Mouse (Mus musculus) kidney, adult 2 months (tissue): ENCODE data around the gene Capn15. TPM values are rescaled to one million over a fixed set of nuclear protein-coding genes. Genes with fewer than 3 reads are reported as not detected.

Experiments used
- DNase-seq: peaks from one replicate; pipeline ENCODE4 v3.0.0; 2021
- H3K27ac ChIP-seq: fragments of 200-500 bp; 2 replicates; pipeline ENCODE4 v1.5.1; 2012; ENCODE audit warnings: low read depth, low read length, control low read depth, inconsistent platforms; ENCODE audit not compliant: insufficient read depth
- H3K27me3 ChIP-seq: fragments of 200-500 bp; replicated peaks from 2 replicates; pipeline ENCODE4 v1.6.1; 2012; ENCODE audit warnings: mild to moderate bottlenecking, moderate library complexity, low read length, inconsistent platforms; ENCODE audit not compliant: control insufficient read depth, insufficient read depth
- H3K36me3 ChIP-seq: fragments of 200-500 bp; 2 replicates; pipeline ENCODE4 v1.6.1; 2012; ENCODE audit warnings: mild to moderate bottlenecking, moderate library complexity, low read length, inconsistent platforms; ENCODE audit not compliant: control insufficient read depth, insufficient read depth
- H3K4me1 ChIP-seq: fragments of 200-500 bp; 2 replicates; pipeline ENCODE4 v1.6.1; 2011; ENCODE audit warnings: low read length; ENCODE audit not compliant: control insufficient read depth, insufficient read depth
- H3K4me3 ChIP-seq: fragments of 200-500 bp; 2 replicates; pipeline ENCODE4 v1.5.1; 2011; ENCODE audit warnings: mild to moderate bottlenecking, low read depth, low read length, control low read depth; ENCODE audit not compliant: insufficient read depth
- CTCF ChIP-seq: fragments of 200-500 bp; conservative IDR thresholded peaks from 2 replicates; pipeline ENCODE4 v1.5.1; 2011; ENCODE audit warnings: low read depth, mild to moderate bottlenecking, control low read depth, low read length, moderate library complexity, mixed read lengths; ENCODE audit not compliant: insufficient read depth, insufficient read length
- POLR2A ChIP-seq: fragments of 200-500 bp; IDR thresholded peaks from one replicate; pipeline ENCODE4 v1.6.1; 2011; ENCODE audit warnings: low read depth, low read length, control low read depth
- WGBS: fragments of 180-500 bp; shearing (Covaris S2); methylation state at CpG from one replicate; pipeline ENCODE4 v1.1.7; 2018; 5-methylcytosine and 5-hydroxymethylcytosine counted together
- polyA plus RNA-seq: library from polyadenylated mRNA; depleted of rRNA; stranded (reverse); fragments of >200 nt; gene quantifications from 2 replicates; pipeline ENCODE4 v1.2.3, GENCODE M21; 2012; rRNA removed

Capn15 gene
- polyA plus RNA-seq, result 24.0 and 31.6 TPM in 2 replicates

DNA sequence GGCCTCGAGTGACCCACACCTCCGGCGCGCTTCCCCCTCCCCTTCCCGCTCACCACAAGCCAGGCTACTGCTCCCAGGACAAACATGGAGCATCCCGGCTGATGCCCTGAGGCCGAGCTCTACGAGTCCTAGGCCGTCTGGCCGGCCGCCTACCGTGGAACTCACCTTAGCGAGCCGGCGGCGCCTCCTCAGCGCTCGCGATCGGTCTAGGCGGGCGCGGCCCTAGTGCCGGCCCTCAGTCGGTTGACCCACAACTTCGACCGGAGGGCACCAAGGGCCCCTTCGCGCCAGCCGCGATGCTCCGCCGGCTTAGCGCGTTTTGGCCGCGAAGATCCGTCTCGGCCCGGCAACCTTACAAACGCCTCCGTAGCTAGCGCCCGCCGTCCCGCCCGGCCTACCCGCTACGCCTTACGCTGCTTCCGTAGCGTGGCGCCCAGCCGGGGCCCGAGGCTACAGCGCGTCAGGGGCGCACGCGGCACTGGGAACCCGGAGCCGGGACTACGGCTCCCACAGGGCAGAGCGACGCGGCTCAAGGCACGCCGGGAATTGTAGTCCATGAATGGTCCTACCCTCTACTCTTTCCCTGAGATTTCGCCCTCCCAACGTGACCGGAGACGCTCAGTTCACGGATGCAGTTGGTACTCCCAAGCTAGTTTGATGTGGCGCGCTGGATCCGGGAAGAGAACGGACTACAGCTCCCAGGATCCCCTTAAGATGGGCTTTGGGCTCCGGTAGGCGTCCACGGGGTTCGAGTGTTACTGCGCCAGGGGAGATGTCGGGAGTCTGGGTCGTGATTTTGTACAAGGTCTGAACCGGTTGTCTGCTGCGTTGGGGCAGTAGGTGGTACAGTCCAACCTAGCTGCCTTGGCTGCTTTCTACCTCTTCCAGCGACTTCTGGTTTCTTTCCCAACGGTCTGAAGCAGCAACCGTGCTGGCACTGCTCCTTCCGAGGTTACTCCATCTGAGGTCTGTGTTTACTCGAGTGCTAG is at the start of gene Capn15:
TSS of gene Capn15 (minus strand) at position 491 of the 989 bp plus-strand sequence.
- TF ChIP-seq CTCF (no peak), POLR2A (no peak)
- peak; percentile 97 for DNase-seq
- peaks cover 8% of the 10 kb centered on the region; the same call in 1 of the 2 replicates for H3K4me1 ChIP-seq
- H3K27me3 ChIP-seq, result no peaks in the 10 kb centered on the region
- peak within 1 kb of the TSS; percentile 83 for H3K4me3 ChIP-seq
- peaks cover 5% of the 10 kb centered on the region for H3K36me3 ChIP-seq
- peak within 1 kb of the TSS; percentile 58 for H3K27ac ChIP-seq
- WGBS, result under 1% methylated on average over 91 of the region's 91 CpGs

DNA sequence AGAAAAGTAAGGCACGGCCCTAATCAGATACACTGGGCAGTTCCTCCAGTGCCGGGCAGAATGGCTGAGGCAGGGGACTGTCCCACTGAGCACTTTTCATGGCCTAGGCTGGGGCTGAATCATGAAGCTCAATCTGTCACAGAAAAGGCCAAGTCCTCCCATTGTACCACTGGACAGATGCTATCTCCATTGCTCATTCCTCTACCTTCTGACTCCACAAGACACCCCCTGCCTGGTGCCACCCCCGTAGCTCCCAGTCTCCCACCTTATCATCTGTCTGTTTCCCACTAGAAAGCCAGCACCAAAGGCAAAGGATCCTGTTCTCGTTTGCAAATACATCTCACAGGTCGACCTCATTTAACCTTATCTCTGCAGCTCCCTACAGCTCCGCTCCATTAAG is 46.4 kb upstream of the Capn15 start:
- H3K27ac ChIP-seq, result no peak overlapping the region
- DNase-seq, result no peak
- peaks cover 7% of the 10 kb centered on the region; the same call in 1 of the 2 replicates for H3K4me1 ChIP-seq
- 87% methylated on average over 6 of the region's 6 CpGs for WGBS
- no peak for TF ChIP-seq CTCF
- no peaks in the 10 kb centered on the region for H3K27me3 ChIP-seq
- no peaks in the 10 kb centered on the region for H3K36me3 ChIP-seq
- no peak overlapping the region for H3K4me3 ChIP-seq

DNA sequence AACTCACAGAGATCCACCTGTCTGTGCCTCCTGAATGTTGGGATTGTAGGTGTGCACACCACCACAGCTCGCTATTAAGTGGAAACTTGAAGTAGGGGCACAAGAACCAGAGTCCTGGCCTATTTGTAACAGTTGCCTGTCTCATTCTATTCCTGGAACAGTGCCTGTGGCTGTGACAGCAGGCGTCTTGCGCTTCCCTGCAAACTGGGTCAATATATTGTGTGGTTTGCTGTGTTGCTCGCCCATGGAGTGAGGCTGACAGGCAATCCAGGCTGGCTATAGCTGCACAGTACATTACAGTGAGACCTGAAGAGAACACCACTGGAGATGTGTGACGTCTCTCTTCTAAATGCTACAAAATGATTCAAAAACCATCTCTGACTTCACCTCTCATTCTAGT is 46.0 kb upstream of the Capn15 start:
- WGBS, result 97% methylated on average over 5 of the region's 5 CpGs

DNA sequence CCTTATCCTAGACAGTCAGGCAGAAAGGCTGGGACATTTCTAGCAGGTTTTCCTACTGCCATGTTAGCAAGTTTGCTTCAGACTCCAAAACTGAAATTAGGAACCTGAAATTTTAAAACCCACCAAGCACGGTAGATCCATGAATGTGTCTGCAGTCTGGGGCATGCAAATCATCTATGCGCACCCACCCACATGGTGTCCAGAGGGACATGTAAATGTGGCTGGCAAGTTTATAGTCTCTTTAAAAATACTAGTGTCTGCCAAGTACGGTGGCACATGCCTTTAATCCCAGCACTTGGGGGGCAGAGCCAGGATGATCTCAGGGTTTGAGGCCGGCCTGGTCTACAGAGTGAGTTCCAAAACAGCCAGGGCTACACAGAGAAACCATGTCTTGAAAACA is 42.7 kb upstream of the Capn15 start:
- H3K4me3 ChIP-seq, result no peak overlapping the region
- peaks cover 10% of the 10 kb centered on the region; the same call in 1 of the 2 replicates for H3K4me1 ChIP-seq
- TF ChIP-seq CTCF, result no peak
- no peak for TF ChIP-seq POLR2A
- no peak for DNase-seq
- no peak overlapping the region; the same call in 1 of the 2 replicates for H3K27ac ChIP-seq
- no peaks in the 10 kb centered on the region for H3K27me3 ChIP-seq
- WGBS, result 70% methylated on average over 4 of the region's 4 CpGs
- no peaks in the 10 kb centered on the region for H3K36me3 ChIP-seq

More for the DNA sequence above, 46.0 kb upstream of the Capn15 start:
- H3K27me3 ChIP-seq, result no peaks in the 10 kb centered on the region
- no peak overlapping the region for H3K27ac ChIP-seq
- no peak for TF ChIP-seq POLR2A
- TF ChIP-seq CTCF, result no peak
- peaks cover 7% of the 10 kb centered on the region; the same call in 1 of the 2 replicates for H3K4me1 ChIP-seq
- no peaks in the 10 kb centered on the region for H3K36me3 ChIP-seq
- H3K4me3 ChIP-seq, result no peak overlapping the region
- no peak for DNase-seq

DNA sequence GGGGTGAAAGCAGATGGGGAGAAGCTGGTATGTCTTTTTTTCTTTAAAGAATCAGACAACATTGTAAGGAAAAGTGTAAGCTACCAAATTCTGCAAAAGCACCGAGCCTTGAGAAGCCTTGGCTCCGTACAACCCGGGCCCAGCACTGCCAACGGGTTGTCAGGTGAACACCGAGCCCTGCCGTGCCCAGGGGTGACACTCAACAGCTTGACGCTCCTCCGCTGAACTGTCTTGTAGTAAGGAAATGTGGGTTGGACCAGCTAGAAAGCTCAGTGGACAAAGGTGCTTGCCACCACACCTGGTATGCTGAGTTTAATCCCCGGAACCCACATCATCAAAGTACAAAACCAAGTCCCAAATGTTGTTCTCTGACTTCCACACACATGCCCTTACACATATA is 39.1 kb upstream of the Capn15 start:
- TF ChIP-seq CTCF (no peak), POLR2A (no peak)
- no peaks in the 10 kb centered on the region for H3K27me3 ChIP-seq
- no peaks in the 10 kb centered on the region; the same call in 1 of the 2 replicates for H3K36me3 ChIP-seq
- H3K27ac ChIP-seq, result peak overlapping the region; percentile 63; the same call in 1 of the 2 replicates
- H3K4me1 ChIP-seq, result peaks cover 24% of the 10 kb centered on the region
- H3K4me3 ChIP-seq, result no peak overlapping the region
- peak; percentile 57 for DNase-seq
- 62% methylated on average over 9 of the region's 9 CpGs for WGBS

DNA sequence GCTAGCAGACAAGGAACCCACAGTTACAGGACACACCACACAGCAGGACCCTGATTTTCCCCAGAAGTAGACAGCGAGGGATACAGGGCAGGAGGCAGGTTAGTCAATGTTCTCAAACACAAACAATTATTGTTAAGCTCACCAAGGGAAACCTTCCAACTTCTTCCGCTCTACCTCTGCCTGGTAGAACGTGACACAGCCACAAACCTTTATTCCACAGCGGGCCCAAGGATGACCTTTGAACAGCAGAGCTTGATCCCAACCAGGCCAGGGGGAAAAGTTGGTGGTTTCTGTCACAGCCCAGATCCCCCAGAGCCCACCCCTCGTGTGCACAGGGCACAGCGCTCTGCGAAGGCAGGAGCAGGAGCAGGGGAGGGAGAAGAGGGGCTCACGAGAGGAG is 38.4 kb upstream of the Capn15 start:
- H3K4me1 ChIP-seq, result peaks cover 24% of the 10 kb centered on the region
- peak overlapping the region; percentile 98 for H3K27ac ChIP-seq
- peak overlapping the region; percentile 22; the same call in 1 of the 2 replicates for H3K4me3 ChIP-seq
- no peaks in the 10 kb centered on the region; the same call in 1 of the 2 replicates for H3K36me3 ChIP-seq
- WGBS, result 66% methylated on average over 8 of the region's 8 CpGs
- TF ChIP-seq CTCF (no peak), POLR2A (no peak)
- H3K27me3 ChIP-seq, result no peaks in the 10 kb centered on the region
- peak; percentile 85 for DNase-seq

DNA sequence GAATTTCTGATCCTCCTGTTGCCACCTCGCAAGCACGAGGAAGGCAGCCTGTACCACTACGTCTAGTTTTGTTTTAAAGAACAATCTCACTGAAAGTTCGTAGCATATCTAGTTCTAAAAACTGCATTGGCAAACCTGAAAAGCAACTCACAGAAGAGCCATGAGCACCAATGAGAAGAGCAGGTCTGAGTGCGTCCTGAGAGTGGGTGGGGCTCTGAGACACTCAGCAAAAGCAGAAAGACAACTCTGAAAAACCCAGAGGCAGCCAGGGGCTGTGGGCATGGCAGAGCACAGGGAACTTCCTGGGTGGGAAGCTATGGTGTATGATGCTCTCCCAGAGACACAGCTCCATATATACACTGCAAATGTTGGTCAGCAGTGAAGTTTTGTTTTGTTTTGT is 37.6 kb upstream of the Capn15 start:
- H3K27me3 ChIP-seq, result no peaks in the 10 kb centered on the region
- TF ChIP-seq POLR2A (peak; percentile 24), CTCF (no peak)
- H3K4me1 ChIP-seq, result peaks cover 23% of the 10 kb centered on the region
- H3K27ac ChIP-seq, result peak overlapping the region; percentile 98
- no peak overlapping the region for H3K4me3 ChIP-seq
- H3K36me3 ChIP-seq, result no peaks in the 10 kb centered on the region; the same call in 1 of the 2 replicates
- DNase-seq, result peak; percentile 62
- 79% methylated on average over 5 of the region's 5 CpGs for WGBS
